Mouse (Mus musculus) forebrain, embryonic 14.5 days (tissue): ENCODE results near the gene Sfpq. TPM values are rescaled to one million over a fixed set of nuclear protein-coding genes. Genes with fewer than 3 reads are reported as not detected.

ENCODE experiments used
- ATAC-seq: fragments of 200-750 bp; cut with Nextera tagmentation; 2 replicates; pipeline ENCODE4 v1.8.0; 2017; ENCODE audit warnings: mild to moderate bottlenecking, moderate library complexity
- DNase-seq: peaks from one replicate; pipeline ENCODE4 v3.0.0-alpha.2; 2015; ENCODE audit warnings: low spot score
- H3K27ac ChIP-seq: fragments of 300-500 bp; sonication (generic); 2 replicates; pipeline ENCODE4 v1.5.1; 2014; ENCODE audit warnings: low read depth, mild to moderate bottlenecking, control low read depth, low read length, moderate library complexity
- H3K27me3 ChIP-seq: fragments of 300-500 bp; sonication (generic); replicated peaks from 2 replicates; pipeline ENCODE4 v1.6.1; 2014; ENCODE audit warnings: low read length, control low read depth, mixed read lengths; ENCODE audit not compliant: control insufficient read depth, insufficient read depth
- H3K36me3 ChIP-seq: fragments of 300-500 bp; sonication (generic); 2 replicates; pipeline ENCODE4 v1.6.1; 2014; ENCODE audit warnings: low read length, control low read depth; ENCODE audit not compliant: control insufficient read depth, insufficient read depth
- H3K4me1 ChIP-seq: fragments of 300-500 bp; sonication (generic); 2 replicates; pipeline ENCODE4 v1.6.1; 2014; ENCODE audit warnings: antibody characterized with exemption, low read length, control low read depth; ENCODE audit not compliant: control insufficient read depth, insufficient read depth
- H3K4me2 ChIP-seq: fragments of 300-500 bp; sonication (generic); 2 replicates; pipeline ENCODE4 v1.6.1; 2014; ENCODE audit warnings: mild to moderate bottlenecking, control low read depth, low read length
- H3K4me3 ChIP-seq: fragments of 300-500 bp; sonication (generic); 2 replicates; pipeline ENCODE4 v1.5.1; 2014; ENCODE audit warnings: low read depth, low read length, control low read depth
- H3K9ac ChIP-seq: fragments of 300-500 bp; sonication (generic); 2 replicates; pipeline ENCODE4 v1.6.1; 2014; ENCODE audit warnings: mild to moderate bottlenecking, low read length, control low read depth, moderate library complexity
- H3K9me3 ChIP-seq: fragments of 300-500 bp; sonication (generic); replicated peaks from 2 replicates; pipeline ENCODE4 v1.6.1; 2016; ENCODE audit warnings: low read length, control low read depth, mixed read lengths; ENCODE audit not compliant: control insufficient read depth
- whole genome bisulfite sequencing: fragments of 180-500 bp; shearing (Covaris S2); extraction: QIAGEN DNeasy Blood & Tissue Kit; methylation state at CpG from one replicate; pipeline ENCODE4 v1.1.7; 2014; 5-methylcytosine and 5-hydroxymethylcytosine counted together
- polyA plus RNA-seq: library from polyadenylated mRNA; unstranded; fragments of >200 nt; fragmentation: Nextera tagmentation; extraction: Ambion mirVana; gene quantifications from 2 replicates; pipeline ENCODE4 v1.2.1, GENCODE M21; 2014

Gene Sfpq
- polyA plus RNA-seq, 1 experiment from 2014 or later = 102 TPM

GRCm38 (mm10) chr4:127080806-127081205 is 59.7 kb downstream of the Sfpq start:
- Histone ChIP-seq H3K27ac (no peak overlapping the region), H3K9me3 (no peaks in the 10 kb centered on the region), H3K9ac (no peak overlapping the region), H3K27me3 (no peaks in the 10 kb centered on the region), H3K4me2 (no peak overlapping the region), H3K4me3 (no peak overlapping the region), H3K4me1 (peaks cover 4% of the 10 kb centered on the region), H3K36me3 (no peaks in the 10 kb centered on the region)
- DNase-seq = no peak
- ATAC-seq = no peak
- WGBS = 29% methylated on average over 1 of the region's 1 CpGs

GRCm38 (mm10) chr4:127083131-127083530 is 62.0 kb downstream of the Sfpq start:
- Histone ChIP-seq H3K27ac (no peak overlapping the region), H3K36me3 (peaks cover 3% of the 10 kb centered on the region; the same call in 1 of the 2 replicates), H3K27me3 (no peaks in the 10 kb centered on the region), H3K4me1 (peaks cover under 1% of the 10 kb centered on the region), H3K9me3 (no peaks in the 10 kb centered on the region), H3K4me3 (no peak overlapping the region), H3K4me2 (no peak overlapping the region), H3K9ac (no peak overlapping the region)
- DNase-seq (no peak), ATAC-seq (no peak)
- WGBS = 89% methylated on average over 2 of the region's 2 CpGs

GRCm38 (mm10) chr4:127085761-127086160 is 64.6 kb downstream of the Sfpq start:
- no peak overlapping the region for H3K9ac ChIP-seq
- WGBS = 91% methylated on average over 1 of the region's 1 CpGs
- ATAC-seq (no peak), DNase-seq (no peak)
- no peak overlapping the region for H3K27ac ChIP-seq
- H3K27me3 ChIP-seq = no peaks in the 10 kb centered on the region
- peaks cover 14% of the 10 kb centered on the region for H3K36me3 ChIP-seq
- H3K4me2 ChIP-seq = no peak overlapping the region
- H3K9me3 ChIP-seq = no peaks in the 10 kb centered on the region
- H3K4me1 ChIP-seq = no peaks in the 10 kb centered on the region
- no peak overlapping the region for H3K4me3 ChIP-seq

Other genes with a start within 250 kb of the Sfpq start
- gene Zmym4, start 53.2 kb upstream of the Sfpq start, polyA plus RNA-seq = 22.7 and 25.8 TPM in 2 replicates
- 31.5 and 35.1 TPM in 2 replicates for gene Zmym1, start 39.8 kb downstream of the Sfpq start, polyA plus RNA-seq
- 21.2 and 32.3 TPM in 2 replicates for gene Zmym6, start 56.1 kb downstream of the Sfpq start, polyA plus RNA-seq
- gene Tmem35b, start 102.4 kb downstream of the Sfpq start, polyA plus RNA-seq = 12.0 and 13.0 TPM in 2 replicates
- gene Dlgap3, start 147.9 kb downstream of the Sfpq start, polyA plus RNA-seq = 8.4 and 10.8 TPM in 2 replicates
- gene Smim12, start 222.5 kb downstream of the Sfpq start, polyA plus RNA-seq = 53.2 and 61.1 TPM in 2 replicates